Mouse (Mus musculus): ENCODE measurements around the gene Axin2.

- TF ChIP-seq POLR2A (IDR thresholded peaks at IDR 0.05; ENCODE audit: insufficient read depth, low read length) (no peak), EP300 (IDR thresholded peaks at IDR 0.05; ENCODE audit: insufficient read depth, low read depth, low read length) (no peak)
Measured at GRCm38 (mm10) chr11:108901670-108902069, 18.5 kb upstream of the Axin2 start.
